Comparison of ENCODE assay signal across 25 mouse cellular contexts in genomic region chr12:116198791-116199190, GRCm38 (mm10).
DNase-seq lines count a peak whose midpoint lies in the region; ATAC-seq and TF ChIP-seq lines count a peak whose summit lies in the region.
"Had no signal": no experiment of that assay in that cellular context is flagged by ENCODE, and none has a peak within 500 bp of the region (broad histone marks: within the 10 kb centered on the region; RNA-seq: fewer than 3 reads in every experiment).

No protein-coding gene starts in this region.

- peaks cover 16% of the 10 kb centered on the region for H3K4me1 ChIP-seq in thymus, adult 2 months (replicated peaks; ENCODE audit: control insufficient read depth, insufficient read depth, low read length)
- H3K4me1 ChIP-seq: forebrain, embryonic 15.5 days; heart, embryonic 12.5 days; heart, embryonic 15.5 days had no signal

- 76% methylated on average over 6 of the region's 6 CpGs for WGBS in thymus, adult 2 months

- TF ChIP-seq CTCF in thymus, adult 2 months (IDR thresholded peaks at IDR 0.05; ENCODE audit: borderline replicate concordance, control insufficient read depth, extremely low read depth, insufficient read depth, low read length, poor library complexity), result no peak

- H3K4me3 ChIP-seq in thymus, adult 2 months (ENCODE audit: control insufficient read depth, insufficient read depth, low read length), result no peak overlapping the region
- H3K4me3 ChIP-seq: embryonic facial prominence, embryonic 13.5 days; erythroblast, embryonic 14.5 days; forebrain, embryonic 12.5 days; forebrain, embryonic 15.5 days; heart, embryonic 12.5 days; heart, embryonic 15.5 days; hindbrain, embryonic 10.5 days; hindbrain, embryonic 13.5 days had no signal

- no peaks in the 10 kb centered on the region for H3K36me3 ChIP-seq in thymus, adult 2 months (ENCODE audit: control insufficient read depth, insufficient read depth, low read length)
- H3K36me3 ChIP-seq: embryonic facial prominence, embryonic 13.5 days; forebrain, embryonic 12.5 days; forebrain, embryonic 15.5 days; heart, embryonic 12.5 days; heart, embryonic 15.5 days; hindbrain, embryonic 10.5 days; hindbrain, embryonic 13.5 days had no signal

- no peak for TF ChIP-seq POLR2A in thymus, adult 2 months (IDR thresholded peaks at IDR 0.05; ENCODE audit: control insufficient read depth, extremely low read depth, insufficient read depth, low read length, poor library complexity)

- H3K27me3 ChIP-seq in thymus, adult 2 months (ENCODE audit: control insufficient read depth, insufficient read depth, low read length), result no peaks in the 10 kb centered on the region
- H3K27me3 ChIP-seq: embryonic facial prominence, embryonic 13.5 days; forebrain, embryonic 12.5 days; forebrain, embryonic 15.5 days; heart, embryonic 12.5 days; heart, embryonic 15.5 days; hindbrain, embryonic 13.5 days had no signal

- peak; percentile 38 to 53 for DNase-seq in thymus, adult 18-20 months
- DNase-seq in thymus, adult 2 months, result peak; percentile 31
- DNase-seq in thymus, postnatal 14 days, result peak; percentile 70
- DNase-seq in thymus, postnatal 4 days, result peak; percentile 68
- DNase-seq in cerebellum, adult 9-11 months, result no peak
- DNase-seq: adrenal gland, adult 8-10 months; adrenal gland, postnatal 25 days; cerebellum, adult 11-12 months; cerebellum, adult 8-10 months; cerebellum, postnatal 14 days; gastrocnemius, postnatal 36 days; heart, postnatal 10 days; heart, postnatal 36 days had no signal

- ATAC-seq in inflammation-experienced regulatory T-cells, adult 6 months, result no peak
- ATAC-seq: activated CD4-positive, CD25-positive, alpha-beta regulatory T cell, adult 4 months; CD4-positive, CD25-positive, alpha-beta regulatory T cell, adult 4 months; forebrain, embryonic 15.5 days; hindbrain, embryonic 16.5 days had no signal

- no peak overlapping the region; the same call in 1 of the 2 replicates for H3K27ac ChIP-seq in thymus, adult 2 months (ENCODE audit: control insufficient read depth, insufficient read depth, low read length)
- H3K27ac ChIP-seq: embryonic facial prominence, embryonic 13.5 days; forebrain, embryonic 12.5 days; forebrain, embryonic 15.5 days; heart, embryonic 15.5 days; hindbrain, embryonic 10.5 days; hindbrain, embryonic 13.5 days had no signal
